Mouse (Mus musculus) forelimb bud, embryonic 11.5 days (tissue): ENCODE measurements around the gene Tm9sf1.

Source experiments
- DNase-seq: peaks from one replicate; pipeline ENCODE4 v3.0.0-alpha.2; 2012; ENCODE audit warnings: low read depth, low spot score

Gene Tm9sf1

DNA sequence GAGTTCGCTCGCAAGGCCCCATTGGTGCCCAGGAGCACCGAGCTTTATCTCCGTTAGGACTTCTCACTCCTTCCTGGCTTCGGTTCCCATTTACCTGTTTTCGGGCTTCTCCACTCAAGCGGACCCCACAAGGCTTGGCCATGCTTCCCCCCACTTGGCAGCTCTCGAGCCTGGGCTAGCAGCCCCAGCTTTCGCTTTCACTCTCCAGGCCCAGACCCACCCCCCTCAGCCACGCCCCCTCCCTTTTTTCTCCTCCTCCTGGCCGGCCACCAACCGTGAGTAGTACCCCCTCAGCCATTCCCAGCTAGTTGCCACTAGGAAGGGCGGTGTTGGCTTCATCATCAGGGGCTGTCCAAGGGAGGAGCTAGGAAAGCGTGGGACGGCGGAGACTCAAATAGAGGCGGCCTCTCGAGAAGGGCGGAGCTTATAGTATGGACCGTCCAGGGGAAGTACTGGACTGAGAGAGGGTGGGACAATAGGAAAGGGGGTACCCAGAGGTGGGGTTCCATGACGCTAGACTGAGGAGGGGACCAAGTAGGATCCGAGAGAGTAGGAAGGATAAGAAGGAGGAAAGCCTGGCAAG, 52.8 kb downstream of the Tm9sf1 start, which contains the start of gene Psme2:
TSS of gene Psme2 (minus strand) at position 366 of the 583 bp plus-strand sequence.
- peak; percentile 95 for DNase-seq

DNA sequence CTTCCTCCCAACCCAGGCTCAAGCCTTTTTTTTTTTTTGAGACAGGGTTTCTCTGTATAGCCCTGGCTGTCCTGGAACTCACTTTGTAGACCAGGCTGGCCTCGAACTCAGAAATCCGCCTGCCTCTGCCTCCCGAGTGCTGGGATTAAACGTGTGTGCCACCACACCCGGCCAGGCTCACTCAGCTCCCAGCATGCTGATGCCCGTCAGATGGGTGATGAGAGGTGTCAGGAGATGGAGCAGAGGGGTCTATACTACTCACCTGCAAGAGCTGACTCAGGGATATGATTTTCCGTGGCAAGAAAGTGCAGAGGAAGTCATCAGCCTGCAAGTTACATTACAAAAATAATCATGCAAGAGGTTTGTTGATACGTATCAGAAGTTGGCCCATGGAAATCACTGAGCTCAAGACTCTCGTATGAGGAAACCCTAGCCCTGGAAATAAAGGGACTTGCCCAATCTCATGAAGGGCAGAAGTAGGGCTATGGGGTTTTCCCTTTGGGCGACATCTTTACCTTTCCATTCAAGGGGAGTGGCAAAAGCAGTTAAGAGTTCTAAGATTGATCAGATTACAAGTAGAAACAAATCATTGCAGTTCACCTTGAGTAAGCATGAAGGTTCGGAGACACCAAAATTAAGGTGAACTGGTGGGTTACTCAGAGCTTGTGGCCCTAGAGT, 53.7 kb downstream of the Tm9sf1 start:
- DNase-seq = no peak

DNA sequence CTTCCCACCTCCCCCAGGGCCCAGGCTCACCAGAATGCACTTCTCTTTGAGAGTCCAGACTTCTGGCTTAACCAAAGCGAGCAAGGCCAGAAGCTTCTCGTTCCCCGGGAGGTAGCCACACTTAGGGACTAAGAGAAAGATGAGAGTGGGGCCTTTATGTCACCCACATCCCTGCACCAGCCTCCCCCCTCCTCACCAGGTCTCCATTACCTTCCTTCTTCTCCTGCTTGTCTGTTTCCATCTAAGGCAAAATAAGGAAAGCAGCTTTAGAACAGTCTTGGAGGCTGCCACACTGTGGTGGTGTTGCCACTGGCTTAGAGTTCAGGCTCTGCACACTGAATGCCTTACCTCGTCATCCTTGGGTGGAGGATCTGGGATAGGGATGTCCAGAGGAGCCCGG, 54.3 kb downstream of the Tm9sf1 start:
- no peak for DNase-seq

- no peak for DNase-seq
These were observed 57.5 kb downstream of the Tm9sf1 start for GRCm38 (mm10) chr14:55586149-55586548.
